Mouse (Mus musculus): ENCODE results near the gene Wdr20.

DNA sequence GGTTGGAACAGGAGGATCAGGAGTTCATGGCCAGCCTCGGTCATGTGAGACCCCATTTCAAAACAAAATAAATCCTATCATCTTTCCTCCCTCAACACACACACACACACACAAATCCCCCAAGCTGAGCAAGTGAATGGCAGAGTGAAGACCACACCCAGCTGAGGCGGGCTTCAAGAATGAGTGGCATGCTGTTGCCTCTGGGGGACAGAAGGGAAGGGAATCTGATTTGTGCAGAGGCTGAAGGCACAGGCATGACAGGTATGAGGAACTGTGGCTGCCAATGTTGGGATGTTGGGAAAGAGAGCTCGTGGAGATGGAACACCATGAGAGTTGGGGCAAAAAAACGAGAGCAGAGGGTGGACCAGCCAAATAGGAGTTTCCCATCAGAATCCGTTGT lies 26.5 kb upstream of the Wdr20 start:
- TF ChIP-seq CTCF (conservative IDR thresholded peaks at IDR 0.05; ENCODE audit: low read length) = no peak
- no peak for TF ChIP-seq POU5F1 (IDR thresholded peaks at IDR 0.05; ENCODE audit: borderline replicate concordance, low read length)
